Mouse (Mus musculus) heart, embryonic 11.5 days (tissue): ENCODE data around the gene Mboat2. TPM values are rescaled to one million over a fixed set of nuclear protein-coding genes. Genes with fewer than 3 reads are reported as not detected.

Experiments used
- ATAC-seq: fragments of 200-750 bp; cut with Nextera tagmentation; replicated peaks from 2 replicates; pipeline ENCODE4 v1.8.0; 2017; ENCODE audit warnings: moderate library complexity; ENCODE audit not compliant: insufficient number of reproducible peaks, low FRiP score, low TSS enrichment
- H3K27ac ChIP-seq: fragments of 300-500 bp; sonication (generic); 2 replicates; pipeline ENCODE4 v1.5.1; 2014; ENCODE audit warnings: mild to moderate bottlenecking, low read depth, low read length
- H3K27me3 ChIP-seq: fragments of 300-500 bp; sonication (generic); 2 replicates; pipeline ENCODE4 v1.6.1; 2014; ENCODE audit warnings: mild to moderate bottlenecking, low read length, mixed read lengths; ENCODE audit not compliant: control insufficient read depth, insufficient read depth
- H3K36me3 ChIP-seq: fragments of 300-500 bp; sonication (generic); 2 replicates; pipeline ENCODE4 v1.6.1; 2014; ENCODE audit warnings: mild to moderate bottlenecking, low read length, moderate library complexity, mixed read lengths; ENCODE audit not compliant: control insufficient read depth, insufficient read depth
- H3K4me1 ChIP-seq: fragments of 300-500 bp; sonication (generic); 2 replicates; pipeline ENCODE4 v1.6.1; 2014; ENCODE audit warnings: low read length; ENCODE audit not compliant: control insufficient read depth, insufficient read depth
- H3K4me2 ChIP-seq: fragments of 300-500 bp; sonication (generic); 2 replicates; pipeline ENCODE4 v1.6.1; 2014; ENCODE audit warnings: mild to moderate bottlenecking, moderate library complexity
- H3K4me3 ChIP-seq: fragments of 300-500 bp; sonication (generic); 2 replicates; pipeline ENCODE4 v1.5.1; 2014; ENCODE audit warnings: low read depth, low read length
- H3K9ac ChIP-seq: fragments of 300-500 bp; sonication (generic); 2 replicates; pipeline ENCODE4 v1.6.1; 2014; ENCODE audit warnings: mild to moderate bottlenecking, low read depth, low read length, moderate library complexity
- H3K9me3 ChIP-seq: fragments of 300-500 bp; sonication (generic); replicated peaks from 2 replicates; pipeline ENCODE4 v1.6.1; 2016; ENCODE audit warnings: low read length; ENCODE audit not compliant: control insufficient read depth
- WGBS: fragments of 180-500 bp; shearing (Covaris S2); extraction: QIAGEN DNeasy Blood & Tissue Kit; methylation state at CpG from one replicate; pipeline ENCODE4 v1.1.7; 2014; ENCODE audit not compliant: insufficient replicate concordance; 5-methylcytosine and 5-hydroxymethylcytosine counted together
- polyA plus RNA-seq: library from polyadenylated mRNA; unstranded; fragments of >200 nt; fragmentation: Nextera tagmentation; extraction: Ambion mirVana; gene quantifications from 2 replicates; pipeline ENCODE4 v1.2.1, GENCODE M21; 2014

The Mboat2 gene
- polyA plus RNA-seq, 1 experiment from 2014 or later = 39.1 TPM

GRCm38 (mm10) chr12:24955137-24955536 lies 124.5 kb downstream of the Mboat2 start:
- H3K4me1 ChIP-seq = no peaks in the 10 kb centered on the region
- no peaks in the 10 kb centered on the region for H3K27me3 ChIP-seq
- no peaks in the 10 kb centered on the region for H3K9me3 ChIP-seq
- no peak overlapping the region for H3K27ac ChIP-seq
- WGBS = 41% methylated on average over 9 of the region's 9 CpGs
- H3K9ac ChIP-seq = no peak overlapping the region
- H3K36me3 ChIP-seq = 0 out of 2 replicates have a peak, but pooled peaks cover 7% of the 10 kb centered on the region
- H3K4me3 ChIP-seq = no peak overlapping the region
- no peak for ATAC-seq
- H3K4me2 ChIP-seq = no peak overlapping the region

GRCm38 (mm10) chr12:24958526-24958925 lies 127.8 kb downstream of the Mboat2 start:
- WGBS = 86% methylated on average over 3 of the region's 3 CpGs
- Histone ChIP-seq H3K4me2 (no peak overlapping the region), H3K27me3 (no peaks in the 10 kb centered on the region), H3K27ac (no peak overlapping the region), H3K9ac (no peak overlapping the region), H3K9me3 (no peaks in the 10 kb centered on the region), H3K36me3 (no peaks in the 10 kb centered on the region), H3K4me1 (peaks cover 5% of the 10 kb centered on the region; the same call in 1 of the 2 replicates), H3K4me3 (no peak overlapping the region)
- ATAC-seq = no peak

- Histone ChIP-seq H3K4me2 (no peak overlapping the region), H3K9me3 (no peaks in the 10 kb centered on the region), H3K27me3 (no peaks in the 10 kb centered on the region), H3K9ac (no peak overlapping the region), H3K27ac (no peak overlapping the region), H3K4me3 (no peak overlapping the region), H3K4me1 (peaks cover 5% of the 10 kb centered on the region; the same call in 1 of the 2 replicates), H3K36me3 (no peaks in the 10 kb centered on the region)
- no peak for ATAC-seq
- 87% methylated on average over 7 of the region's 7 CpGs for WGBS
Observed at GRCm38 (mm10) chr12:24961821-24962220, 131.1 kb downstream of the Mboat2 start.

GRCm38 (mm10) chr12:24962362-24962967 lies 131.8 kb downstream of the Mboat2 start:
- 85% methylated on average over 11 of the region's 11 CpGs for WGBS
- H3K36me3 ChIP-seq = no peaks in the 10 kb centered on the region
- H3K27me3 ChIP-seq = no peaks in the 10 kb centered on the region
- no peak overlapping the region for H3K9ac ChIP-seq
- no peaks in the 10 kb centered on the region for H3K9me3 ChIP-seq
- H3K4me3 ChIP-seq = no peak overlapping the region
- H3K27ac ChIP-seq = no peak overlapping the region
- peaks cover 5% of the 10 kb centered on the region; the same call in 1 of the 2 replicates for H3K4me1 ChIP-seq
- no peak overlapping the region for H3K4me2 ChIP-seq
- ATAC-seq = no peak

GRCm38 (mm10) chr12:24963393-24964022 lies 132.8 kb downstream of the Mboat2 start:
- Histone ChIP-seq H3K4me2 (peak overlapping the region; percentile 43), H3K36me3 (no peaks in the 10 kb centered on the region), H3K9me3 (no peaks in the 10 kb centered on the region), H3K4me3 (peak overlapping the region; percentile 18; the same call in 1 of the 2 replicates), H3K27me3 (no peaks in the 10 kb centered on the region), H3K27ac (peak overlapping the region; percentile 58), H3K4me1 (peaks cover 5% of the 10 kb centered on the region; the same call in 1 of the 2 replicates), H3K9ac (peak overlapping the region; percentile 44; the same call in 1 of the 2 replicates)
- no peak for ATAC-seq
- WGBS = 37% methylated on average over 13 of the region's 13 CpGs

GRCm38 (mm10) chr12:24965406-24965805 lies 134.7 kb downstream of the Mboat2 start:
- no peak for ATAC-seq
- Histone ChIP-seq H3K9ac (no peak overlapping the region), H3K27ac (no peak overlapping the region), H3K9me3 (no peaks in the 10 kb centered on the region), H3K27me3 (no peaks in the 10 kb centered on the region), H3K4me2 (no peak overlapping the region), H3K4me3 (no peak overlapping the region), H3K36me3 (no peaks in the 10 kb centered on the region), H3K4me1 (peaks cover 5% of the 10 kb centered on the region; the same call in 1 of the 2 replicates)
- 87% methylated on average over 6 of the region's 6 CpGs for WGBS

GRCm38 (mm10) chr12:24966046-24966445 lies 135.4 kb downstream of the Mboat2 start:
- 85% methylated on average over 2 of the region's 2 CpGs for WGBS
- no peak overlapping the region for H3K4me2 ChIP-seq
- H3K27ac ChIP-seq = no peak overlapping the region
- H3K27me3 ChIP-seq = no peaks in the 10 kb centered on the region
- peaks cover 5% of the 10 kb centered on the region; the same call in 1 of the 2 replicates for H3K4me1 ChIP-seq
- no peaks in the 10 kb centered on the region for H3K36me3 ChIP-seq
- no peak overlapping the region for H3K4me3 ChIP-seq
- no peaks in the 10 kb centered on the region for H3K9me3 ChIP-seq
- H3K9ac ChIP-seq = no peak overlapping the region
- ATAC-seq = no peak

- Histone ChIP-seq H3K4me3 (no peak overlapping the region), H3K27me3 (no peaks in the 10 kb centered on the region), H3K4me1 (peaks cover 18% of the 10 kb centered on the region), H3K36me3 (no peaks in the 10 kb centered on the region), H3K9ac (no peak overlapping the region), H3K4me2 (no peak overlapping the region), H3K9me3 (no peaks in the 10 kb centered on the region), H3K27ac (no peak overlapping the region)
- no peak for ATAC-seq
- 81% methylated on average over 5 of the region's 5 CpGs for WGBS
Observed at GRCm38 (mm10) chr12:24971490-24972200, 141.0 kb downstream of the Mboat2 start.
